Mouse (Mus musculus) urinary bladder, postnatal 14 days (tissue): ENCODE data around the gene Olfr596.
"Not testable (repeated sequence)": the region's sequence is repeated elsewhere in the genome, so short reads cannot be mapped to it uniquely, and the experiment has no call there.

ENCODE experiments used
- DNase-seq: peaks from one replicate; pipeline ENCODE4 v3.0.0; 2021; ENCODE audit warnings: low spot score

Olfr596 gene

GRCm38 (mm10) chr7:103305348-103305747 is at the start of gene Olfr596:
TSS of gene Olfr596 (plus strand) at chr7:103305648.
- DNase-seq, result not testable (repeated sequence)

- DNase-seq, result not testable (repeated sequence)
Observed at GRCm38 (mm10) chr7:103316015-103316414, 10.6 kb downstream of the Olfr596 start, which contains the start of gene Olfr597. TSS of gene Olfr597 (plus strand) at chr7:103316315.

DNA sequence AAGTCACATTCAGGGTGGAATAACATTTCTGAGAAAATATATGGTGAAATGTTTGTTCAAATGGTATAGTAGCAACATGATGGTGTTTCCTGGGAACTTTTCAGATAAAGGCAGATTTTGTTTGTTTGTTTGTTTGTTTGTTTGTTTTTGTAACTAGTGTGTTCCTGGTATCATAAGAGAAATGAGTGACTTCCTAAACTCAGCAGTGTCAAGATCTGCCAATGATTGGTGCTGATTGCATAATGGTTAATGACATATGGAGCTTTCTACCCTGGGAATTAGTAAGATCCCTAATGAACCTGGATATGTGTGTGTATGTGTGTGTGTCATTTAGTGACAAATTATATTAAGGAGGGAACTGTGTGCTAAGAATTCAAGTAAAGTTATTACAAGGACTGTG is 17.8 kb downstream of the Olfr596 start, which contains the start of gene Olfr598:
Gene Olfr598, plus strand, starts transcription at position 301 of the 400 bp plus-strand sequence.
- DNase-seq, result no peak

- no peak for DNase-seq
Observed at GRCm38 (mm10) chr7:103335617-103336016, 30.2 kb downstream of the Olfr596 start, which contains the start of gene Olfr599. TSS of gene Olfr599 (plus strand) at chr7:103335917.

DNA sequence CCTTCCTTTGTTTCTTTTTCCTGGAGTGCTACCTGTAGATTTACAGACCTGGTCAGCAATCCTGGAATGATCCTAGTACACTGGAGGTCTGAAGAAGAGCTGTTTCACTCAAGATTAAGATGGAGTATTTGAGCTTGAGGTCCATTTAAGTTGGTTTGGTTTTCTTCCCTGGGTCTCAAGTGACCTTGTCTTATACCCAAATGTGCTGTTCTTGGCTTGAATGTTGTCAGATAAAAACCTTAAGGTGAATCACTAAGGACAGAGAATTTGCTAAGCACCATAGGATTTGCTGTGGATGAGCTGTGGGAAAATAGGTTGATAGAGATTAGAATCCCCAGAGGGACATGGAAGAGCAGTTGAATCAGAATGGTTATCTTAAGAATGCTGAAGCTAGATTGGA is 44.1 kb downstream of the Olfr596 start, which contains the start of gene Olfr600:
Gene Olfr600, minus strand, starts transcription at position 101 of the 400 bp plus-strand sequence.
- no peak for DNase-seq
